Mouse (Mus musculus) layer of hippocampus, postnatal 14 days (tissue): ENCODE data around the gene Ift122. TPM values are rescaled to one million over a fixed set of nuclear protein-coding genes. Genes with fewer than 3 reads are reported as not detected.

Experiments
- DNase-seq, 2 experiments: peaks; one replicate each; pipeline ENCODE4 v3.0.0; 2021 to 2022; ENCODE audit warnings: low spot score in 2 of 2, mixed read lengths in 1 of 2
- total RNA-seq, 2 experiments: library from RNA; stranded (reverse); gene quantifications; 2 replicates each; pipeline ENCODE4 v1.2.3; 2021

The Ift122 gene
- total RNA-seq, 2 experiments from 2014 or later, result 23.8 to 24.7 TPM

DNA sequence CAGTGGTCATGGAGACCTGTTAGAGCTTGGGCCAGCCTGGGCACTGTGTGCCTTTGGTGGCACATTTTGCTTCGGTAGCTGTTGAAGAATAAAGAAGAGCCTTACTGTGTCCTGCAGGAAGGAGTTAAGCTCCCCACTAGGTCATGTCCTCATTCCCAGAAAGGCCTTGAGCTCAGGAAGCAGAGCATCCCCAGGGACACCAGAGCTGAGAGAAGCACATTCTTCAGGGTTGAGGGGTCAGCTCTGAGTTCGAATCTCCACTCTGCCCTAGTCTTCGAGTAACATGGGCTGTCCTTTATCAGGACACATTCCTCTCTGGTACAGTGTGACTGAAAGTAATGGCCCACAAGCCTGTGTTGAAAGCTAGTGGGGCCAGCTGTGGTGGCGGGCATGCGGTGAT lies 66.6 kb downstream of the Ift122 start:
- DNase-seq, result no peak

DNA sequence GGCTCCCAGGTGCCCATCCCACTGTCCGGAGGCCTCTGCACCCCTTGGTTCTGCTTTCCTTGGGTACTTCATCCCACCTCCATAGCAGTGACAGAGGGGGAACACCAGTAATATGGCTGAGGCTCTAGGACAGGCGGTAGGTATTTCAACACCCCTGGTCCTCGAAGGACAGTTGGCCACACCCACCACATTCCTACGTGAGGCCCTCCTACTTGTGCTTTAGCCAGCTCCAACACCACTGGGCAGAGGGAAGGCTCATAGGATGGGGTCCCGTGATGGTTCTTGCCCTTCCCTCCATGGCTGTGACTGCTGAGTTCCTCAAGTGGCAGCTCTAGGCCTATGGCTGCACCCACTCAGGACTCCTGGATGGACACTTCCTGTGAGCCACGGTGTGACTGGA lies 71.6 kb downstream of the Ift122 start:
- no peak for DNase-seq

DNA sequence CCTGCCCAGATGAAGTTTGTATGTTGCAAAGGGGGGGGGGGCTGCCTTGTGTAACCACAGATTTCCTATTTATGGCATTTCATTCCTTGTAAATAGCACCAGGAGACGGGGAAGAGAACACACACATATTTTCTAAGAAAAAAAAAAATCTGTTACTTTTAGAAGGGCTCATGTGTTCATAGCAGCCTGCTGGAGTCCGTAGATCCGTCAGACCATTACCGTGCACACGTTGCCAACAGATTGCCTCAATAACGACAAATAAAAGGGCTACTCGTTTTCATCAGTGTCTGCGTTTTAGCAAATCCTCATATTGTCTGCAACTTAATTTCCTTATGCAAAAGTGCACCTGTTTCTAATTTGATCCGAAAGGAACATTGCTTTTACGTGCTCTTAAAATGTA lies 73.1 kb downstream of the Ift122 start:
- DNase-seq, result no peak

DNA sequence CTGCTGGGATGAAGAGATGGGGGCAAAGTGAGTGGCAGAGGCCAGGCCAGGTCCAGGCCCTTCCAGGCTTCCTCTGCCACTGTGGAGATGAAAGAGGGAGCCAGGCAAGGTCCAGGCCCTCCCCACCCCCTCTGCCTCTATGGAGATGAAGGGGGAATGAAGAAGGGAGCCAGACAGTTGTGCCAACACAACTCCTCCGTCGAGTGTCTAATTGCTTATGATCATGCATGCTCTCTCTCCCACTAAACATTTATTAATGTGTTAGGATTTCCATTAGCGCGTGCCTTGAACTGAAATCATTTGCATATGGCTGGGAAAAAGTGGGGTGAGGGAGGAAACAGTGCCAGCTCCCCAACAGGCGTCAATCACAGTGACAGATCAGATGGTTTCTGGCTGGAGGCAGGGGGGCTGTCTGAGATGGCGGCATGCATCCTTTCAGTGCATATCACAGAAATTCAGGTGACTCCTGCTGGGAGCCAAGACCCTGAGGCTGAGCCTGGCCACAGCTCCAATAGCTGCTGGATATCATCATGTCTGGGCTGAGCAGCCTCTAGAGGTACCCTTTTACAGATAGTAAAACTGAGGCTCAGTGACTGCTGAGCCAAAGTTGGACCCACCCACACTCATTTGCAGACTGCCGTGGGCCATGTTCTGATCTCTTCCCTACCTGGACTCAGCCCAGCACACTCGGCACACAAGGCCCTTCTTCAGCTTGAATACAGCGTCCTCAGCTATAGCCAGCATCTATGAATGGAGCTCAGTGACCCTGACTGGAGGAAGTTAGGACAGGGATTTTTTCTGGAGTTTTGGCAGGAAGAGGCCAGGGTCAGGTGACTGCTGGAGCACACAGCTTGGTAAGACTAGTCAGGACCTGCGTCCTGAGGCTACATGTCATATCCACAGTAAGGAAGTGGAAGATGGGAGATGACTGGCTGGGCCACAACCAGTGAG lies 74.3 kb downstream of the Ift122 start:
- DNase-seq, result no peak

DNA sequence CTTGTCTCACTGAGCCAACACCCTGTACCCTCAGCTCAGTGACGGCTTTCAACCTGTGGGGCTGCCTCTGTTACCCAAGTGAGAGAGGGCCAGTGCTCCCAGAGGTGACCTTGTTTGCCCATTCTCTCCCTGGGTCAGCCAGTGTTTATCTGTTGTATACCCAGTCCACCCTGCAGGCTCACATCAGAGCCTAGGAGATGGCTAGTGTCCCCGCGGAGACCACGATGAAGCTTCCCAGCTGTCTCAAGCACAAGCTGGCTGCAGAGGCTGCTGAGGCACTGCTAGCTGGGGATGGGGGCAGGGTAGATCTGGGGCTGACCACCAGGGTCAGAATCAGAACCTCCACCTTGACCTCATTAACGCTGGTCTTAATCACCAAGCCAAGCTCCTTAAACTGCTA lies 76.7 kb downstream of the Ift122 start:
- no peak for DNase-seq

DNA sequence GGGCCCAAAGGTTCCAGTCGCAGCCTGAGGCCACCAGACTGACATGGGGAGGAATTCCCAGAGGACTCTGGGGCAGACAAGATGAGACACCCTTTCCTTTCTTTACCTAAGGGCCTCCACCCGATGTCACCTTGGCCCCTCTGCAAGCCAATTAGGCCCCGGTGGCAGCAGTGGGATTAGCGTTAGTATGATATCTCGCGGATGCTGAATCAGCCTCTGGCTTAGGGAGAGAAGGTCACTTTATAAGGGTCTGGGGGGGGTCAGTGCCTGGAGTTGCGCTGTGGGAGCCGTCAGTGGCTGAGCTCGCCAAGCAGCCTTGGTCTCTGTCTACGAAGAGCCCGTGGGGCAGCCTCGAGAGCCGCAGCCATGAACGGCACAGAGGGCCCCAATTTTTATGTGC lies 78.4 kb downstream of the Ift122 start, which contains the start of gene Rho:
Gene Rho, plus strand, starts transcription at position 110 of the 400 bp plus-strand sequence.
- no peak for DNase-seq

DNA sequence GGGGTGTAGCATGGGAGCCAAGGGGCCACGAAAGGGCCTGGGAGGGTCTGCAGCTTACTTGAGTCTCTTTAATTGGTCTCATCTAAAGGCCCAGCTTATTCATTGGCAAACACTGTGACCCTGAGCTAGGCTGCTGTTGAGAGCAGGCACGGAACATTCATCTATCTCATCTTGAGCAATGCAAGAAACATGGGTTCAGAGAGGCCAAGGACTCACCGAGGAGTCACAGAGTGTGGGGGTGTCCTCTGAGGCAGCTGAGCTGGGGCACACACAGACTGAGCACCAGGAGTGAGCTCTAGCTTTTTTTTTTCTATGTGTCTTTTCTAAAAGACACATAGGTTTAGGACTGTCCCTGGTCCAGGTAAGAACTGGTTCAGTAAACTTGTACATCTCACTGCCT lies 79.1 kb downstream of the Ift122 start:
- DNase-seq, result no peak

DNA sequence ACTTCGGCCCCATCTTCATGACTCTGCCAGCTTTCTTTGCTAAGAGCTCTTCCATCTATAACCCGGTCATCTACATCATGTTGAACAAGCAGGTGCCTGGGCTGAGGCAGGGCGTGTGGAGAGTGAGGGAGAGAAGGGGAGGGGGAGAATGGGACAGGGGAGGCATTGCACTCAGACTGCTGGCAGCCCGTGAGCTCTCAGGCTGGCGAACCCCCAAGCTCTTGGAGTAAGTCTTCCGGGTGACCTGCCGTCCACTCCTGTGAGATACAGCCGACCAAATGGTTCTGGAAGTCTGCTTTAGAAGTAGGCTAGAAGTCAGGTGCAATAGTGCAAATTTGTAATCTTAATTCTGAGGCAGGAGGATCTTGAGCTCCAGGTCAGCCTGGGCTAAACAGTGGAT lies 82.3 kb downstream of the Ift122 start:
- DNase-seq, result no peak

DNA sequence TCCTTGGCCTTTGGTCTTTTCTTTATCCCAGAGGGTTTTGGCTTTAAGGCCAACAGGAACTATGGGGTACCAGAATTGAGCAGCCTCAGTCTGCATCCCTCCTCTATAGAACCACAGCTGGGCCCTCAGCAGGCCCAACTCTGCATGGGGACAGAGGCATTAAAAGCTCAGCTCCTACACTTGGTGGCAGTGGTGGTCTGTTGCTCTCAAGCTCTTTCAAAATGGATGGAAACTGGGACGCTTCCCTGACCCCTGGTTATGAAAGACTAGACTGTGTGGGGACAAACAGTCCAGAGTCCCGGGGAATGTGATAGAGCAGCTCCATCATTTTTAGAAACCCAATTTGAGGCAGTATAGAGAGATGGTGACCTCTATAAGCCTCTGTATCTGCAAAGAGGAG lies 84.7 kb downstream of the Ift122 start:
- DNase-seq, result no peak

DNA sequence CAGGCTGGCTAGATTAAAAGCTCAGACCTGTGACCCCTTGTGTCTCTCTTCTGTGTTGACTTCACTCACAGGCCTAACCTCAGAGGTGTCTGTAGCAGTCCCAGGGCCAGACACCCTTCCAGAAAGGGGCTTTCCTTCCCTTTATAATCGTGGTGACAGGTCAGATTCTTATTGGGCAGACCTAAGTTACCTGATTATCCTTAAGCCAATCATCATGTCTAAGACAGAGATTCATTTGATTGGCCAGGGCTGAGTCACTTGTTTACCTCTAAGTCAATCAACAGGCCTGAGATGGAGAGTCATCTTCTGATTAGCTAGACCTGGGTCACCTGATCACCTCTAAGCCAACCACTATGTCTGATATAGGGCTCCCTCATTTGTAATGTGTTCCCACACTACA lies 85.5 kb downstream of the Ift122 start:
- DNase-seq, result no peak

DNA sequence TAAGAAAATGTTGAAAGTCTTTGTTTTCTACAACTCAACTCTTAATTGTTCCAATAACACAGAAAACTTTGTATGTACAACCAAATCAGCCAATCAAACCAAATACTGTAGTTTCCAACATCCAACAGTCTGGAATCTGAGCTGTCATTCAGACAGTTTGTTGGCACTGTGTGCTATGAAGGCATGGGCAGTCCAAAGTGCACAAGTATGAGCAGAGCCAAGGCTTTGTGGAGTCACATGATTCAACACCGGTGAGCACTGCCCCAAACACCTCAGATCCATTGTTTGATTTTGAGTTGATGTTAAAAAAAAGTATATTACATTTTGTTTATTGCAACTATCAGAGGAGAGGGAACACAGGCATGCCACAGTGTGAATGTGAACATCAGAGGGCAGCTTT lies 87.3 kb downstream of the Ift122 start:
- no peak for DNase-seq

DNA sequence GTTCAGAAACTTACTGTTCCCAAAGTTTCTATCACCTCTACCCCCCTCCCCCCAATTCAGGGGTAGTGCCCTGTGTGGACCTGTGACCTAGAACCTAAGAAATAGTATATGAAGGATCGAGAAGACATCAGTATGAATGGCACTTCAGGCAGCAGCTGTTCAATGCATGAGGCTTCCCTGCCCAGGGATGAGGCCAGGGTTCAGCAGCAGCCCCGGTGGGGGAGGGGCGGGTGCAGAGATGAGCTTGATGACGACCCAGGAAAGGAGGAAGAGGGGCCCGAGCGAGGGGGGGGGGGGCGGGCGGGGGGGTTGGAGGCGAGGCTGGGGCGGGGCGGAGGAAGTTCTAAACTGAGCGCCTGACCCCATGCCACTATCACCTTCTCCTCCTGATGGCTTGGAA lies 87.9 kb downstream of the Ift122 start:
- no peak for DNase-seq

DNA sequence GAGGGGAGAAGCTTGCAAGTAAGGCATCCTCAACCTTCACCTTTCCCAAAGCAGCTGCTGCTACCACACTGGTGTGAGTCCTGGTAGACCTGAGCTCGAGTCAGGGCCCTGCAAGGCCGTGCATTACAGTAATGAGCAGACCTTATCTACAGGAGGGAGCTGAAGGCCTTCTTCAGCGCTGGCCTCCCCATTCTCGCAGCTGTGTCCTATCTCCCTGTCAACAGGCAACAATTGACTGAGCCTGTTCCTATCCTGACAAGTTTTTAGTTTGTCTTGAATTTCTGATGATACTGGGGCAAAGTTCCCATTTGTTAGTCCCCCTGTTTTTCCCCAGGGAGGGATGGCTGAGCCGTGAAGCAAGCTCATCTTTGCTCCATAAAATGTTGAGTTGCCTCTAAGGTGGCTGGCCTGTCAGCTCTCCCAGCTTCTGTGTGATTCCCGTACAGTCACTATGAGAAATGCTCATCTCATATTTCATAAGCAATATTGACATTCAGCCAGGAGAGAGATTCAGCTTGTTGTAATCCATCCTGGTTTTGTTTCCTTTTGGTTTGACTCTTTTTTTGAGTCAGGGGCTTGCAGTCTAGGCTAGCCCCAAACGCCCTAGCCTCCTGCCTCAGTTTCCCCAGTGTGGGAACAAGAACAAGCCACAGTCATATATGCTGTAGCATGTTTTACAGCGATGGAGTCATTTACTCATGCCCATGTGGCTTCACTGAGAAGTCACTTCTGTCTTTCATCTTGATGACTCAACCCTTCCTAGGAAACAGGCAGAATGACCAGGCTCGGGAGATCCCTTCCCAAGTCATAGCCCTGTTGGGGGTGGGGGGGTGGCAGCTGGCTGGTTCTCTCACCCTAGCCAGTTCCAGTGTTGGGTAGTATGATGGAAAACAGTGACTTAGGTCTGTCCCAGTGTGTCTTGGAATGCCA lies 90.5 kb downstream of the Ift122 start:
- no peak for DNase-seq

DNA sequence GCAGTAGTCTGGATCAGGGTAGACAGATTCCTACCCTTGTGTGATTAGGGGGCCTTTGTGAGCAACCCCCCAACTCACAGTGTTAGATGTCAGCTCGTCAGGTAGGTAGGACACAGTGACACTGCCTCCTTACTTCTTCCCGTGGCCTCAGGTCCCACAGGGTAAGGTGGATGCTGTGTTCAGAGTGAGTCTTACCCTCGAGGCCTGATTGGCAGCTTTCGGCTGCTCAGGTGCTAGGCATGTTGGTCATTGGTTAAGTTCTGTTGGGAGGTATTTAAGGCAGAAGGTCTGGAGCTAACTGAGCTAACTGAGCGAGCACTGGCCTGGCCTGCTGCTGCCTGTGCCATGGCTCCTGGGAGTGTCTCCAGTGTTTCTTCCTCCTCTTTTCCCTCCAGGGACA lies 91.4 kb downstream of the Ift122 start, which contains the start of gene H1foo:
Gene H1foo, plus strand, starts transcription at position 301 of the 400 bp plus-strand sequence.
- no peak for DNase-seq

DNA sequence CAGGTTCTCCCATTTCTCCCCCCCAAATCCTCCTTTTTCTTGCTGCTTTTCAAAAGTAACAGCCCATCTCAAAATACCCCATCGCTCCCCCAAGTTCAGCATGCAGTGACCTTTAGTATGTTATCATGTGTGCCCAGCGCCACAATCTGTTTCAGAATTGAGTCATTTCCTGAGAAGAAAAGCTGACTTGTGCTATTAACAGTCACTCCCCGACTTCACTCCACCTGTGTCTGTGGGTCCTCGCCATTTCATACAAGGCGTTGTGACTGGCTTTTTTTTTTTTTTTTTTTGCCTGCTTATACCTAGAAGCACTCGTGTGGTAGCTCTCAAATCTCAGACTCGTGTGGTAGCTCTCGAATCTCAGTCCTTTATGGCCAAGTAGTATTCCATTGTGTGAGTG lies 92.4 kb downstream of the Ift122 start:
- no peak for DNase-seq

DNA sequence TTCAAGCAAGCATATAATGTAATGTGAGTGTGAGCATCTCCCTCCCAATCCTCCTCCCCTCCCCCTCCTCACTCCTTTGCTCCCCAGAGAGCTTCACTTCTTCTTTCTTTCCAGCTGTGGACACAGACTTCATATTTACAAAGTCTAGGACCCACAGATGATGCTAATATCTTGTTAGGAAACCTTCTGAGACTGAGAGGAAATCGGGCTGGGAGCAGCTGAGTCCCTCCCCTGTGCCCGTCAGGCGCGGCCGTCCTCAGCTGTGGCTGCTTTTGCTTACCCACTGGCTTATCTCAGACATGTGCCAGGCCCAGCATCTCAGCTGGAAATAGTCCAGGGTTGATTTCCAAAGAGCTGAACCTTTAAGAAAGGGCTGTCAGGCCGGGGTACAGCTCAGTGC lies 93.1 kb downstream of the Ift122 start:
- DNase-seq, result no peak

DNA sequence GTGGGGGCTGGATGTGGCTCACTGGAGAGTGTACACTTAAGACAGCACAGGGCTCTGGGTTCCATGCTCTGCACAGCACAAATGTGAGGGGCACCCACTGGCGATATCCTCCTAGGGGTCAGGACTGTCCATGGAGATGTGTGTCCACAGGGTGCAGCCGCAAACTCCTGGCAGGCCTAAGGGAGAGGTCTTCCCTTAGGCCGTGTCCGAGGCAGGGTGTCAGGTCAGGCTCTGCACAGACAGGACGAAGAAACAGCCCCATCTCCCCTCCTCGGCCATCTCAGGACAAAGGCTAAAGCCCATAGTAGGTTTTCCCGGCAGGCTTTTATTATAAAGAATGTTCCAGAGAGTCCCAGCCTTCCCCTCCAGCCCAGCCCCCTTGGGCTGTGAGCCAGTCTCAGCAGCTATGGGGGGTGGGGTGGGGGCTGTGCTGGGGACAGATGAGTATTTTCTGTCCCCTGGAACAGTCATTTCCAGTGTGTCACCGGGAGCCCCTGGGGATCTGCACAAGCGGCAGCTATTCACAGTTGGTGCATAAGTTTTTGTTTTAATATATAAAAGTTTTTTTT lies 101.3 kb downstream of the Ift122 start:
- no peak for DNase-seq

DNA sequence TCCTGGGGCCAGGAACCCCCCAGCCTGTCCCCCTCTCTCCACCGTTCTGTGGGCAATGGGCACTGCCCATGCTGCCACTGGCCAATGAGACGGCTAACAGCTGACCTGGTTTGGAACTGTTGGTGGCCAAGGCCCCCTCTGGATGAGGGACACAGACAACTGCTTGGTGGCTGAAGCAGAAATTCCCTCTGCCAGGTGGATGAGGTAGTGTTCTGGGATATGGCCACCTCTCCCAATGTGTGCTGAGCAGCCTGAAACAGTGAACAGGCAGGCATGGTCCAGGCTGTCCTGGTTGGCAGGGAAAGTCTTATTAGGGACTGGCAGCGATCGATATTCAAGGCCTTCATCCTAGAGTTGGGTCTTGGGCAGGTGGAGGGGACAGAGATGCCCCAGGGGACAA lies 101.9 kb downstream of the Ift122 start:
- DNase-seq, result no peak

DNA sequence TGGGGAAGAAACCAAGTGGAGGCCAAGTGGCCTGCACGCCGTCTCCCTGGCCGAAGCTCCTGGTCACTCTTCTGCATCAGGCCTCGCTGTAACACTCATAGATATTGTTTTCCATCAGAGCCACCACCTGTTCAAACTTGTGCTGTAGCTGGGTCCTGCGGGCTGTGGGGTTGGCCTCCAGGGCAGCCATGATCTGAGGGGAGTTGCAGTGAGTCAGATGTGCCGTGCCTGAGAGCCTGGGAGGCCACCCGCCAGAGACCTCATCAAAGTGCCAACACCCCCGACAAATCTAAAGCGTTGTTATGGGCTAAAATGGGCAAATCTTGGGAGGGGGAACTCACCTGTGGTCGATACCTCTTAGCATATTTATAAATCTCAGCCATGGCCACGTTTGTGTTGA lies 102.4 kb downstream of the Ift122 start:
- DNase-seq, result no peak

DNA sequence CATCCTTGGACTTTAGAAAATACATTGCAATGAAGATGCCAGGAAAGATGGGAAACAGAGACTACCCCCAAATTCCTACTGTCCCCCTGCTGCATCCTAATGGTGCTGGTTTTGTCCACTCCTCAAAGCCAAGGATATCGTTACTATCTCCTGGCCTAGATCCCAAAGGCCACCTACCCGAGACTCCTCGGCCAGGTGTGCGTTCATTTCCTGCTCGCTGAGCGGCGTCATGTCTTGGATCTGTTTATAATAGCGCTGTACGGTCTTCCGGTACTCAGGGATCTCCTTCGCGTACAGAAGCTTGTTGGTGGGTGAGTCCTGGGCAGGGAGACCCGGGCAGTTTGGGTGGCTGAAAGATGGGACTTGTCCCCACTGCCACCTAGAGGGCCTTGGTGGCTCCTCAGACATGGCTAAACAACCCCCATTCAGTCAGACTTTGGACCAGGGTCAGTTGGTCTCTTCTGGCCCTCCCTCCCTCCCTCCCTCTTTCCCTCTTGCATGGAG lies 103.2 kb downstream of the Ift122 start:
- DNase-seq, result no peak

DNA sequence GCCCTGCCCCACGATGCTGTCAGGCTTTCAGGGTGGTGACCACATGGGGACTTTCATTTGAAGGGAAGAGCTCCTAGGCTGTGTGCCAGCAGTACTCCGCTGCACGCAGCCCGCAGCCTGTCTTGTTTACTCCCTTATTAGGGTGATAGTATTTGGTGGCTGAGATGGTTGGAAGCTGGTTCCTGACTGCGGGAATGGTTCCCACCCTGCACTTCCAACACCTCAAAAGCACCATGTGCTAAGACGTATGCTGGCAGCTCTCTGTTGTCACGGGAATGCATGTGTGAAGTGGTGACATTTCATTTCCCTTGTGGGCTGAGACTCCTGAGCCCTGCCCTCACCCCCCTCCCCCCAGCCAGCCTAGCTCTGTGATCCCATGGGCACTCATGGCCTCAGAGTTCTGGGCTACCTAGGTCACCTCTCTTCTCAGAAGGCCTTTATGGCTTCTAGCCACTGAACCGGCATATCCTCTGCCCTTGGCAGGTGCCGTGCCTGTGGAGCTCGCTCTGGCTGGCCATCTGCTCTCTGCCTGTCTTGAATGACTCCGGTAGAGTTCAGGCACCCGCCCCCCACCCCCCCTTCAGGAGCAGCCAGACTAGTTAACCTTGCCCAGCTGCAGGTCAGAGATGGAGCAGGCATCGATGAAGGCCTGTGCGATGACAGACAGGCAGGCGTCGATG lies 103.8 kb downstream of the Ift122 start:
- DNase-seq, result peak in 1 of 2 experiments; percentile 32
